Mouse (Mus musculus): ENCODE results near the gene Ccdc43.
A peak's percentile ranks its signal among the peaks of the same experiment; 100 is the strongest.

Ccdc43 gene

GRCm38 (mm10) chr11:102665637-102666435 is 31.7 kb downstream of the Ccdc43 start:
- DNase-seq (ENCODE audit: low read depth, low spot score) = no peak

- DNase-seq (ENCODE audit: low read depth, low spot score) = no peak
These were observed 32.4 kb downstream of the Ccdc43 start for GRCm38 (mm10) chr11:102665151-102665550.

- no peak for DNase-seq (ENCODE audit: low read depth, low spot score)
These were observed 34.2 kb downstream of the Ccdc43 start, which contains the start of gene Meioc for GRCm38 (mm10) chr11:102663416-102663815. Gene Meioc (plus strand): TSS chr11:102663716.

- peak; percentile 63 for DNase-seq (ENCODE audit: low read depth, low spot score)
These were observed 40.7 kb downstream of the Ccdc43 start for GRCm38 (mm10) chr11:102656931-102657330.

GRCm38 (mm10) chr11:102656326-102656926 is 41.2 kb downstream of the Ccdc43 start:
- peak; percentile 73 for DNase-seq (ENCODE audit: low read depth, low spot score)

- DNase-seq (ENCODE audit: low read depth, low spot score) = peak; percentile 77
These were observed 41.7 kb downstream of the Ccdc43 start for GRCm38 (mm10) chr11:102655888-102656287.

GRCm38 (mm10) chr11:102652844-102653243 is 44.7 kb downstream of the Ccdc43 start:
- peak; percentile 62 for DNase-seq (ENCODE audit: low read depth, low spot score)

- DNase-seq (ENCODE audit: low read depth, low spot score) = peak; percentile 87
These were observed 46.2 kb downstream of the Ccdc43 start for GRCm38 (mm10) chr11:102651381-102651780.

GRCm38 (mm10) chr11:102647885-102648284 is 49.7 kb downstream of the Ccdc43 start:
- DNase-seq (ENCODE audit: low read depth, low spot score) = no peak

- DNase-seq (ENCODE audit: low read depth, low spot score) = no peak
These were observed 51.4 kb downstream of the Ccdc43 start for GRCm38 (mm10) chr11:102646226-102646625.

- peak; percentile 99 for DNase-seq (ENCODE audit: low read depth, low spot score)
These were observed 53.6 kb downstream of the Ccdc43 start for GRCm38 (mm10) chr11:102643891-102644382.

- DNase-seq (ENCODE audit: low read depth, low spot score) = no peak
These were observed 60.7 kb downstream of the Ccdc43 start for GRCm38 (mm10) chr11:102636887-102637286.

Data from 3T3-L1 (cell line).